Mouse (Mus musculus) thymus, postnatal 36 days (tissue): ENCODE results near the gene Tnf.

Experiments
- DNase-seq, 2 experiments: peaks; one replicate each; pipeline ENCODE4 v3.0.0; 2022; ENCODE audit warnings: mixed read lengths in 2 of 2

Gene Tnf

DNA sequence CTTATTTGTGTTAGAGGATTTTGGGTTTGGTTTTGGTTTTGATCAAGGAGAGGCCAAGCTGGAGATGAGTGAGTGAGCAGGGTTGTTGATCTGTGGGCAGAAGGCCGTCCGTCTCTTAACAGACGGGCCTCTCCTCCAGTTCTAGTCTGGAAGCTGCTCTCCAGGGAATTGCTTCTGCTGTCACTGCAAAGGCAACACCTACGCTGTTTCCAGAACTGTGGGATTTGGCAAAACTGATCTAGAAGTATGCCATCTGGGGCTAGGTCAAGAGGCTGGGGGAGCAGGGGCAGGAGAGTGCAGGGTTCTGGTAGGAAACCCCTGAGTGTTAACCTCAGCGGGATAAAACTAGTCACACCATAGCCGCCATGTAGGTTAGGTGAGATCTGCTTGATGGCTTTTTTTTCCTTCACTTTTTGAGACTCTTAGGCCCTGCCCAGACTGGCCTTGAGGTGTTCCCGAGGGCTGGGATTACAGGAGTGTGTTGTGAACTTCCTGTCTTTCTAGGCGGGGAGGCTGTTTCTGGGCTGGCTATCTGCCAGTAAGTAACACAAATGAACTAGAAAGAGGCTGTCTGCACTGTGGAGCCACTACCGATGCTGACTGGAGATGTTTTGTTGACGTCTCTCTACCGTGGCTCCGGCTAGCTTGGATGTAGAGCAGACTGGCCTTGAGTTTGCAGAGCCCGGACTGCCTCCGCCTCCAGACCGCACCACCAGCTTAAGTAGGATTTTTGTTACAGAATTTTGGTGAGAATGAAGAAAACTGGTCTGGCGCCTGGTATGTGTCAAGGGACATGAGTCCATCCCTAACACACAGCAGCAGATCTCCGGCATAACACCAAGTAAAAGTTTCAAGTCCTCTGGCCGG lies 31.5 kb upstream of the Tnf start, which contains the start of gene Atp6v1g2:
TSS of gene Atp6v1g2 (plus strand) at position 547 of the 867 bp plus-strand sequence.
- DNase-seq = peak in 1 of 2 experiments; percentile 40

DNA sequence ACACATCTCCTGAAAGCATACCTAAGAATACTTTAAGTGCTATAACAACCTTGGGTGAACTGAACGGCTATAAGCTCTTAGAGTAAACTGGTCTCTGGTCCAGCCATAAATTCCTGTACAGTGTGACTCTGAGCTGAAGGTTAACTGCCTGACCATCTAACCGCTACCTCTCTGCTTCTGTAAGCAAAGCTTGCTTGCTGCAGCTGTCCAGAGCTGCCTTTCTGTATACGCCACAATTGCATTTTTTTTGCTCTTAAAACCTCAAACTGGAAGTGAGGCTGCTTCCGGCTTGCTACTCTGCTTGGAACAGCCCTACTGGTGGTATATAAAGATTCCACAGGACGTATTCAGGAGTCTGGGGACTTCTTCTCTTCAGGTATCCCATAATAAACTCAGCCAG lies 30.9 kb upstream of the Tnf start:
- DNase-seq = peak in 1 of 2 experiments; percentile 68

DNA sequence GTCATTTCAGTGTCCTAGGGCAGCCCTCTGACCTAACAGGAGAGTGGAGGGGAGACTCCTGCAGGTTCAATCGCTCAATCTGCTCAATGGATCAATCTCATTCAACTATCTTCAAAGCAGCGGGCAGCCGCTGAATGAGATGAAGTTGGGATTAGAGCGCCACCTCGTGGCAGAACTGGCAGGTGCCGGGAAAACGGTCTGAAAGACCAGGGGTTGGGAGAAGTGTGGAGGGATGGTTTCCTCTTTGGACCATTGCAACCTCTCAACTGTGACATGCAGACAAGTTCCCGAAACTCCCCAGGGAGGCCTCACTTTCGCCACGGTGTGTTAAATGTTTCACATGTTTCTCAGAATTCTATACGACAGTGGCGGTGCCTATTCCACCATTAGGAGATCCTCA lies 30.2 kb upstream of the Tnf start:
- DNase-seq = peak; percentile 85 to 89

DNA sequence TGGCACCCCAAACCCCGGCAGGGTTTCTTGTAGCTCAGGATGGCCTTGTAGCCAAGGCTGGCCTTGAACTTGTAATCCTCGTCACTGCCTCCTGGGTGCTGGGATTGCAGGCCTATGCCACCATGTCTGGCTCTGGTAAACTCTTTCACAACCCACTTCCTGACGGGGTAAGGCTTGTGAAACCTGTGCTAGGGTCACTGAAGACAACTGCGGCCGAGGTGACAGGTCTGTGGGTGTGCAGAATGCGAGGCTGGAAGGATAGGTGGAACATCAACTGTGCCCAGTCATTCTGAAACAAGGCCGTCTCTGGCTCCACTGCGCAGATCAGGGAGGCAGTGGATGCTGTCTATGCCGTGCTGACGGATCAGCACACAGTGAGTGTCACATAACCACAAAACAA lies 29.2 kb upstream of the Tnf start:
- no peak for DNase-seq

DNA sequence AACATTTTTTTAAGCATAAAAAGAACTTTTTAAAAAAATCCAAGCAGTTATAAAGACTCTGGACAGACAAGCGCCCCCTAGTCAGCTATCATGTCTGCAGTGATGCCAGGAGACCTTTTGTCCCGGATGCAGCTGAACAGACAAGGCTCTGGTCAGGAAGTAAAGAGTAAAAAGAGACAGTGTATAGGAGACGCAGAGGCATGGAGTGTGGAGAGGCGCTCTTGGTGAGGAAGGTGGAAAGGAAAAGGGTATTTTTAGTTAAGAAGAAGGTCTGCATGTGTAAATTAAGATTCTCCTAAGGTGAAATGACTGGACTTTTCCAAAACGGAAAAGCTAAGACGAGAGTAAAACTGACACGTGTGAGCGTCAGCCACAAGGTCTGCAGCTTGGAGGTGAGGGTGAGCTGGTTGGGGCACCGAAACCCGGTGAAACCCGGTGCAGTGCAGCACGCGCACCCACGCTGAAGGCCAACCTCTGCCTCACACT lies 24.8 kb upstream of the Tnf start:
- peak; percentile 51 to 57 for DNase-seq

DNA sequence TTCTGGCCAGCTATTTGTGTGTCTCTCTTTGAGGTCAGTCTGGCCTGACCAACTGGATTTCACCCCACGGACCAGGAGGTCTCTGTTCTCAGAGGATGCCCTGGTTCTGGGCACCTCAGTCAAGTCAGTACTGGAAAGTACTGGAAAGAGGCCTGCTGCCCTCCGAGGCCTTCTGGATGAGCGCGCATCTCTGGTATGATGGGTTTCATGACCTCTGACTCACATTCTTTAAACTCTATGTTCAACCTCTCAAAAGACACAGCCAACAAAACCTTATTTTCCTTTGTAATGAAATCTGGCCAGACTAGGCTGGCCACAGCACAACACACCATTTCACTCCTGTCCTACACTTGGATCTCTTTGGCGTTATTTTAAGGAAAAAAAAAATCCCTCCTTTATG lies 23.6 kb upstream of the Tnf start:
- no peak for DNase-seq

DNA sequence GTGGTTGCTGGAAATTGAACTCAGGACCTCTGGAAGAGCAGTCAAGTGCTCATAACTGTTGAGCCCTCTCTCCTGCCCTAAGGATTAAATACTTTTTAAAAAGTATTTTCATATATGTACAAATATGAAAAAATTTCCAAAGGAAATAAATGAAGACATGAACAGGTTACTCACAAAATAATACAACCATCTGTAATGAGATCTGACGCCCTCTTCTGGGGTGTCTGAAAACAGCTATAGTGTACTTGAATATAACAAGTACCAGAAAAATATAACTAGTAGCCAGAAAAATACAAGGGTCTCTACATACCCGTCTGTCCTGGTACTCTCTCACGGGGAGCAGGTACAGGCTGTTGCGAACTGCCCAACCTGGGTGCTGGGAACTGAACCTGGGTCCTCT lies 22.8 kb upstream of the Tnf start:
- DNase-seq = peak in 1 of 2 experiments; percentile 18

DNA sequence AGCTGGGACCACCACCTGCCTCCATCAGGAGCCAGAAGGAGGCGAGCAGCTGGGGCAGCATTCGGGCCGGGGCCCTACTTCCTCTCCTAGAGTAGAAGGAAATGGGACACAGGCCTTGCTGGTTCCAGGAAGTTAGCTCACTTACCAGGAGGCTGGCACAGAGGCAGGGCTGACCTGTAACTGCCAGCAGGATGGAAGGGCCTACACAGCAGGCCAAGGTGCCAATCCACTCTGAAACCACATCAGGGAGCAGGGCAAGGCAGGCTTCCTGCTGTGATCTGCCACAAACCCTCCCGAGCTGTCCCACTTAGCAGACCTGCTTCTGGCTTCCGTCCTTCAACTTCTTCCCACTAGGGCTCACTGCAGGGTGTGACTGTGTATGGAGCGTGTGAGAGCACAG lies 20.5 kb upstream of the Tnf start:
- peak; percentile 65 to 77 for DNase-seq

DNA sequence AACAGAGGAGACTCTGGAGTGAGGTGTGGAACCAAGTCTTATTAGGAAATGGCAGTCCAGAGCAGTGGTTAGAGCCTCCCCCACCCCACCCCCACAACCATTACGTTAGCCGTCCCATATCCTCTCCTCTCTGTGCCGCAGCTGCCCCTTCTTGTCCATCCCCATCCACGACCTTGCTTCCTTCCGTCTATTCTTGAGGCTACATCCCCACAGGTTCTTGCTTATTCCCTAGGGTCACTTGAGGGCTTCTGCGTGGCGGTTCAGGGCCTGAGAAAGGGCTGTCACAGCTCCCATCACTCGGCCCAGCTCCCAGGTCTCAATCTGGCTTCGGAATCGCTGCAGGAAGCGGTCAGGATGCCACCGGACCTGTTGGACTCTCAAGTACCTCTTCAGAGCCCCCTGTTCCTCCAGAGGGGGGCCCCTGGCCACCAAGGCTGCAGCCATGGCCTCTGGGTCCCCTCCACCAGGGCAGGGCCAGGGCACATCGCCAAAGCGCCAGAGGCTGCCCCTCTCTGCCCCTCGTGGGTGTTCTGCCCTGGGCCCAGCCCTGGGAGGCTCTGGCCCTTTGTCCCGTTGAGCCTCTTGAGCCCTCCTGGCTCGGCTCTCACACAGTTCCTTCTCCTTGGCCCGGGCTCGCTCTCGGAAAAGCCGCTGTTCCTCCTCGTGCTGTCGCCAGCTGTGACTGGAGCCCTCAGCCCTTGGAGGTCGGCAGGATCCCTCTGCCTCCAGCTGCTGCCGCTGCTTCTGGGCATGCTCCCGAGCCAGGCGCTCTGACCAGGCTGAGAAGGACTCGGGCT lies 18.5 kb upstream of the Tnf start, which contains the start of gene Gm16181:
TSS of gene Gm16181 (plus strand) at position 679 of the 797 bp plus-strand sequence.
- peak in 1 of 2 experiments; percentile 47 for DNase-seq

DNA sequence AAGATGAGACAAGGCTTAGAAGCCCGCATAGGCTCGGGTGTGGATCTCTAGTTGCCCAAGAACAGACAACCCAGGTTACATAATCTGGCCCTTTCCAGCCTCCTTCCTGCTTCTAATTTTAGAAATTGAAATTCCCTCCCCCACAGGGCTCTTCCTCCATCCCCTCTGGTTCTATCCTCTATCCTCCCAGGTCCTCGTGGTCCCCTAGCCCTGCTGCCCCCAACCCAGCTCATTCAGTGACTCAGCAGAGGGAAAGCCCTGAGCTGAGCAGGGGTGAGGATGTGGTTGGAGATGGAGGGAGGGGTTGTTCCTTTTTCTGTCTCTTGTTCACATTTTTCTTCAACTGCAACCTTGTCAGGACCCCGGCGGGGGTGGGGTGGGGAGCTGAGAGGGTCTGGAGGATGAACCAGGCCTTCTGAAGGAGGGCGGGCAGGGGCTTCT lies 17.8 kb upstream of the Tnf start:
- DNase-seq = peak; percentile 65 to 83

DNA sequence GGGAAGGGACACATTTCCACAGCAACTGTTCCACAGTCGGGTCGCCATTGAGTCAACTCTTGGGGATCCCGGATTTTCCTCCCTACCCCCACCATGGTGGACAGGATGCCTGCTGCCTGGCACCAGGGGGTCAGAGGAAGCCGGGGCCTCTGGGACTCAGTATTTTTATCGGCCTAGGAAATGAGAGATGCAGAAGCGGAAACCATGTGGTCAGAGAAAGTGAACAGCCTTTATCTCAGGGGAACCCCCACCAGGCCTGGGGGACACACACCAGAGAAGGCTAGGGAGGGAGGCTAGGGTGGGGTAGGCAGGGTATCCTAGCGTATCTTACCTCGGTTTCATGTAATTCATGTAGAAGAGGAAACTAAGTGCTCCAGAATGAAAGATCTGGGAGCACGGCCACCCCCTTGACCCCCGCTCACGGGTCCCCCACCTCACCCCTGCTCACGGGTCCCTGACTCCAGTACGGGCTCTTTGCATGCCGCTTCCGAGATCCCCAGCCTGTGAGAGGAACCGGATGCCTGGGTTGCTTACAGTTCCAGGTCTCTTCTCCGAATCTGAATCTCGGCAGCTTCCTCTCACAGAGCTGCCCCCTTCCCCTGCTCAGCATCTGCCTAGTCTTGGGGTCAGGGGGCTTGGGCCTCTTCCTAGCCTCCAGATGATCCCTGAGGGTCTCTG lies 16.8 kb upstream of the Tnf start:
- peak in 1 of 2 experiments; percentile 58 for DNase-seq

DNA sequence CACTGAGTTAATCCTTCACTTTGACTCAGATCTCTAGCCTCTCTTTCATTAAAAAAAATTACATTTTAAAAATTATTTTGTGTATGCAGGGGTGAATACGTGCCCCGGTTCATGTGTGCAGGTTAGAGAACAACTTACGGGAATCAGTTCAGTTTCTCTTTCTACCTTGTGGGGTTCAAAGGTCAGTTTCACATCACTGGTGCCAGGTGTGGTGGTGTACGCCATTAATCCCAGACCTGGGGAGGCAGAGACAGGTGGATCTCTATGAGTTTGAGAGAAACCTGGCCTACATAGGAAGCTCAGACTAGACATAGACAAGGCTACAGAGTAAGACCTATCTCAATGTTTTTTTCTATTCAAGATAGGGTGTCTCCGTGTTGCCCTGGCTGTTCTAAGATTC lies 11.3 kb upstream of the Tnf start:
- no peak for DNase-seq

DNA sequence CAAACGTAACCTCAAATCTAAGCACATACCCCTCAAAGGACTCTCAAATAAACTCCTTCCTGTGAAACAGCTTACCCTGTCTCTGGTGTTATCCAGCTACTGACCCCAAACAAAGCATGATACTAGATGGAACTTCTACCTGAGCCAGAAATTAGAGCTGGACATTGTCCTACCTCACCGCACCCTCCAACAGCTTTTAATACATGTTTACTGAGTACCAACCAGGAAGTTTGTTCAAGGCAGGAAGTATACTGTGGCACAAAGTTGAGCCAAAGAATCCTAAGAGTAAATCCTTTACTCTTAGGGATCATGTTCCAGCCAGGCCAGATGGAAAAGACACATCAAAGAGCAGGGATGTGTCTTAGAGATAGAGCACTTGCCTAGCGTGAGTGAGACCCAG lies 8.8 kb upstream of the Tnf start:
- no peak for DNase-seq

DNA sequence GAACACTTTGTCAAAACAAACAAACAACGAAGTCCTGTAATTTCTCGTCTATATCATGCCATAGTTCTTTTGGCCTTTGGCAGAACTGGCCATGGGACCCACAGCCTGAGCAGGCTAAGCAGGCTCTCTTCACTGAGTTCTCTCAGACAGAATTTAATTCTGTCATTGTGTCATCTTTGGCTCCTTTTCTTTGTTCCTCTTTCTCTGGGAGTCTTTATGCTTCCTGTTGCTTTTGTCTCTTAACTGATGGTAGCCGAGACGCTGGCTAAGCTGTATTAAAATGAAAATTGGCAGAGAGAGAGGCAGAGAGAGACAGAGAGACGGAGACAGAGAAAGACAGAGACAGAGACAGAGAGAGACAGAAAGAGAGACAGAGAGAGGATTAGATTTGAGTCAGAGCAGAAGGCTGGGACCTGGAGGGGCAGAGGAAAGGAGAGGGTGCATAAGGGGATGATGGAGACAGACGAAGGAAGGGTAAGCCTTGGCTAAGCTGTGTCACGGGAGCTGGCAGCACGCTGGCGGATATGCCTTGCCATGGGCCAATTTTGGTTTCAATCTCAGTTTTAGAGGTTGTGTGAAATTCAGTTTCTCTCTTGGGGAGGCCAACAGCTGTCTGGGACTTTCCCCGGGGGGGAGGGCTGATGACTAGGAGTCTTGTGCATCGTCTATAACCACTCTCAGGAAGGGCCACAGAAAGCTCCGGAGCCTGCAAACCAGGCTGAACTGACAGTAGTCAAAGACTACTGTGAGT lies 8.2 kb upstream of the Tnf start:
- peak in 1 of 2 experiments; percentile 45 for DNase-seq

DNA sequence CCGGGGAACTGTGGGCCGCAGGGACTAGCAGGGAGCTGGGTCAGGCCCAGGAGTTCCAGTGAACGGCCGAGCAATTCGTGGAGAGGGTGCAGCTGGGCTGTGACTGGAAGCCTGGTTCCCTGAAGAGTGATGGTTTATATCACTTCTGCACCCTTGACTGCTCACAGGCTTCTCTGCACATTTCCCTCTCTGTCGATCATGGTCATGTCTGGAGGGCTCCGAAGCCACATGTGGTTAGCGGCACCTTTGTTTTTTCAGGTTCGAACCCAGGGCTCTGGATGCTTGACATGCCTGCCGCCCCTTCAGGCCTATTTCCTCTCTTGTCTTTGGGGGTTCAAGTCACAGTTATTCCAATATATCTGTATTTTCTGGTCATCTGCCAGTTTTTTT lies 3.6 kb upstream of the Tnf start:
- DNase-seq = no peak

DNA sequence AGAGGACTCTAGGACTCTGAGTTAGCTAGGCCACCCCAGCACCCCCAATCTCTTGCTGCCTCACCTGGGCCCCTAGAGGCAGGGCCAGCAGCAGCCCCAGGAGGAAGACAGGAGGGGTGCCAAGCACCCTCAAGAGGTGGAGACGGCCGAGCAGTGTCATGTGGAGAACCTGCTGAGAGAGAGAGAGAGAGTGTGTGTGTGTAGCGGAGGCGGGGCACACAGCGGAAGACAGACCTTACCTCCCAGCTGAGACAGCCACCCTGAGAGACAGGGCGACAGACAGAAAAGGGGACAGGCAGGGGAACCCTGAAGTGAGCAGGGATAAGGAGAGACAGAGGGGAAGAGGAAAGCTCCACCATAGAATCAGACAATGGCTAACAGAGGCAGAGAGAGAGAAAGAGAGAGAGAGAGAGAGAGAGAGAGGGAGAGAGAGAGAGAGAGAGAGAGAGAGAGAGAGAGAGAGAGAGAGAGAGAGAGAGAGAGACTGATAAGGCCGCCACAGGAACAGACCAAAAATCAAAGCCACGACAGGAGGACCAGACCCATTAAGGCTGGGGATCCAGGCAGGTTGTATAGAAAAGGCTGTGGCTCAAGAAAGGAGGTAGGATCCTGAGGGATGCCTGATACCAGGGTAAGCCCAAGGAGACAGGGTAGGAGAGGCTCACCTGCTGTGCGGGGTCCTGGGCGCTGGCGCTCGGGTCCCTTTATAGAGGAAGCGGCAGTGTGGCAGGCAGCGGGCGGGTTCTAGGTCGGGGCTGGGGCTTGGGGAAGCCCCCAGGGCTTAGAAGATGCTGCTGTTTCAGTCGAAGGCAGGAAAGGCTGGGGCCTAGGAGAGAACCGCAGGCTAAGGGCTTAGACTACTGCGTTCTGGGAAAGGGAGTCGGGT lies 2.9 kb upstream of the Tnf start, which contains the start of gene Lta:
TSS of gene Lta (minus strand) at position 858 of the 886 bp plus-strand sequence.
- DNase-seq = peak; percentile 76 to 87

DNA sequence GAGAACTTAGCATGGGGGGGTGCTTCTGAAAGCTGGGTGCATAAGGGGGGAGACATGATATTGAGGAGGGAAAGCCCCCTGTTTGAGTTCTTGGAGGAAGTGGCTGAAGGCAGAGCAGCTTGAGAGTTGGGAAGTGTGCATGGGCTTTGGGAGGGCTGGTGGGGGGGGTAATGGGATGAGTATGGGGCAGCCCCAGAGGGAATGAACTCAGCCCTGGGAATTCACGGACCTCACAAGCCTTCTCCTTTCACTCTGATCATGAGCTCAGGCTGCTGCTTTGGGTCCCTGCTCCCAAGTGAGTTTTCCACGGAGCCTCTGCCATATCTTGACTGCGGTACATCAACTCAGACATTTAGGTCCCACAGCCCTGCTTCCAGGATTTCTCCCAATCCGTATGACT lies 635 bp upstream of the Tnf start:
- DNase-seq = peak in 1 of 2 experiments; percentile 13

DNA sequence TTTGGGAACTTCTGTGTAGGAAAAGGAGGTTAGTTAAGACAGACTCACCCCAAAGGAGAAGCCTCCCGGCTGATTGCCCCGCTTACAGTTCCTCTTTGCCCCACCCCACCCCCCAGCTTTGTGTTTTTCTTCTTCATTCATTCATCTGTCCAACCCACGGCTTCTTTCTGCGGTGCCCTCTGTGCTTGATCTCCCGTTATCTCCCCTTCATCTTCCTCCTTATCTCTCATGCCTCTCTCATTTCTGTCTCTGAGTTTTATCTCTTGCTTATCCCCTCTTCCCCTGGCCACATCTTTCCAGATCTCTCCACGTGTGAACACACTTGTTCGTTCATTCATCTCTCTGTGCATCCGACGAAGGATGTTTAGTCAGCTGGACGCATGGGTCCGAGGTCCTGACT lies 679 bp downstream of the Tnf start:
- peak in 1 of 2 experiments; percentile 36 for DNase-seq

DNA sequence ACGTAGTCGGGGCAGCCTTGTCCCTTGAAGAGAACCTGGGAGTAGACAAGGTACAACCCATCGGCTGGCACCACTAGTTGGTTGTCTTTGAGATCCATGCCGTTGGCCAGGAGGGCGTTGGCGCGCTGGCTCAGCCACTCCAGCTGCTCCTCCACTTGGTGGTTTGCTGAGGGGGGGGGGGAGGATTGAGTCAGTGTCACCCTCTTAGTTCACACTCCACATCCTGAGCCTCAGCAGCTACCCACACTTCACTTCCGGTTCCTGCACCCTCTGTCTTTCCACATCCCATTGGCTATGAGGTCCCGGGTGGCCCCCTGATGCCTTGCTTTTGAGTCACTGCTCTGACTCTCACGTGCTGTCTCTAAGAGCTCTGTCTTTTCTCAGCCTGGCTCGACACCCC lies 1.4 kb downstream of the Tnf start:
- peak; percentile 76 to 87 for DNase-seq

DNA sequence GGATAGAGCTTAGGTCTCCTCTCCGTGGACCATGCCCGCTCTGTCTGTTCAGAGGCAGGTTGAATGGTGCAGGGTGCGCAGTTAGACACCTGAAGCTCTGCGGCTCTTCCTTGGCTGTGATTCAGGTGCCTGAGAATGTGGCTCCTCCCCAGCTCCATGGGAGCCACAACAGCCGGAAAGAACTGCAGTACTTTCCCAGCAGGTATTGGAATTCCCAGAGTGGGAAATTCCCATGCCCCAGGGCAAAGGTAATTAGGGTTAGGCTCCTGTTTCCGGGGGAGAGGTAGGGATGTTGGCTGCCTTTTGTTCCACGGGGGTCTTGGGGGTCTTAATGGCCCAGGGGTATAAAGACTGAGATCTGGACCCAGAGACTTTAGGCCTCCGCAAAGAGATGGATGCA lies 2.9 kb downstream of the Tnf start:
- peak in 1 of 2 experiments; percentile 26 for DNase-seq

DNA sequence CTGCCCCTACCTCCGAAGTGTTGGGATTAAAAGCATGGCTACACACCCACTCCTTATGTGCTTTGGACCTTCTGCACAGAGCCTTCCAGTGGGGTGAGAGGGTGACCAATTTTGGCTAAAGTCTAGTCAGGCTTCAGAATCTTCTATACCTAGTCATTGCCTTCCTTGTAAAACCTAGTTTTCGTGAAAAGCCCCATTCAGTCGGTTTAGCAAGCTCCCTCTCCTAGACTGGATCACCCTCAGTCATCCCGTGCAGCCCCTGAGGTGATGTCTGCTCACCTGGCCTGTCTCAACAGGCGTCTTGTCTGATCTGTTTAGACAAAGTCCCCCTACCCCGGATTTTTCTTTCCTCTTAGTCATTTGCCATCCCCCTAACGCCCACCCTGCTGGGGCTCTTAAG lies 3.8 kb downstream of the Tnf start:
- DNase-seq = no peak
